Mouse (Mus musculus) G1E (cell line): ENCODE measurements around the gene Abl1.

Experiments used
- CTCF ChIP-seq: IDR thresholded peaks from 2 replicates; pipeline ENCODE4 v1.5.1; 2012; ENCODE audit warnings: low read depth, low read length, inconsistent platforms, mixed read lengths
- GATA1 ChIP-seq: IDR thresholded peaks from 2 replicates; pipeline ENCODE4 v1.6.1; 2012; ENCODE audit warnings: borderline replicate concordance, low read length, inconsistent platforms, mixed read lengths
- POLR2AphosphoS5 ChIP-seq: IDR thresholded peaks from 2 replicates; pipeline ENCODE4 v1.6.1; 2012; ENCODE audit warnings: low read depth, low read length, inconsistent platforms; ENCODE audit not compliant: insufficient replicate concordance
- TAL1 ChIP-seq: conservative IDR thresholded peaks from 2 replicates; pipeline ENCODE4 v1.6.1; 2012; ENCODE audit warnings: low read depth, low read length, inconsistent platforms, mixed read lengths

GRCm38 (mm10) chr2:31715985-31716384 is 27.8 kb downstream of the Abl1 start:
- no peak for TF ChIP-seq CTCF
- no peak for TF ChIP-seq TAL1
- no peak for TF ChIP-seq GATA1
- TF ChIP-seq POLR2AphosphoS5: no peak
